Mouse (Mus musculus) spleen, postnatal 10 days (tissue): ENCODE data around the gene Plcg2.

Source experiments
- DNase-seq, 2 experiments: peaks; one replicate each; pipeline ENCODE4 v3.0.0; 2021 to 2022; ENCODE audit warnings: low spot score in 2 of 2

Gene Plcg2

DNA sequence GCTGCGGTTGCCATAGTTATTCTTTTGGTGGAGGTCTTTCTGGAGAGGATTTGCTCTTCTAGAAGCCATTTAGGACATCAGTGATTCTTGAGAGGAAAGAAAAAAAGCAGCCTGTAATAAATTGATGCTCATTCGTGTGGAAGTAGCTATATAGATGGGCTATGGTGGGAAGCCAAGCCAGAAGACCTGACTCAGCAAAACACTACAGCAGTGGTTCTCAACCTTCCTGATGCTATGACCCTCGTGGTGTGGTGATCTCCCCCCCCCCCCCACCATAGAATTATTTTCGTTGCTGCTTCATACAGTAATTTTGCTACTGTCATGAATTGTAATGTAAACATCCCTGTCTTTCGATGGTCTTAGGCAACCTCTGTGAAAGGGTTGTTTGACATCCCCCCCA is 134.4 kb downstream of the Plcg2 start:
- no peak for DNase-seq

DNA sequence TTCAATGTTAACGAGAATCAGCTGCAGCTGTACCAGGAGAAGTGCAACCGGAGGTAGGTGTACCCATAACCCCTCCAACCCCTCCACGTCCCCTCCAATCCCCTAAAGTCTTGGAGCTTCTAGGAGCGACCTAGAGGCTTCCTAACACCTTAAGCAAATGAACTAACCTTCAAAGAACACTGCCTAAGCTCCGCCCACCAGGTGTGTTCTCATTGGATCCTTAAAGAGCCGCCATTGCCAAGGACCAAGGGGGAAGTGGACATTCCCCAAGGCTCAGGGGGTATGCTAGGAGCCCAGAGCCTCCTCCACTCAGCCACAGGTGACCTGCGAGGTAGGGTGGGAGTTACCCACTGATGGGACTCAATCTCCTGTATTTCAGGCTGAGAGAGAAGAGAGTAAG is 136.3 kb downstream of the Plcg2 start:
- DNase-seq: no peak

DNA sequence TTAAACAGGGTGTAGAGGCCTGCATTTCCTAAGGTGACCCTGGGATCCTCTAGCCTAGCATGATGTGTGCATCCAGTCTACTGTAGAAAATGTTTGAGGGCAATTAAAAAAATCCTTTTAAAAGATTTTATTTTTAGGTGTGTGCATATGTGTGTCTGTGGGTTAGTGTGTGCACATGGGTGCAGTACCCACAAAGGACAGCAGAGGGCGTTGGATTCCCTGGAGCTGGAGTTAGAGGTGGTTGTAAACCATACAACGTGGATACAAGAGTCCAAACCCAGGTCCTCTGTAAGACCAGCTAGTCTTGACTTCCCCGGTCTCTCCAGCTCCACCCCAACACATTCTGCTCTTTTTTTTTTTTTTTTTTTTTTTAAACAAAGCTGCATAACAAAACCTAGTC is 139.4 kb downstream of the Plcg2 start:
- no peak for DNase-seq

DNA sequence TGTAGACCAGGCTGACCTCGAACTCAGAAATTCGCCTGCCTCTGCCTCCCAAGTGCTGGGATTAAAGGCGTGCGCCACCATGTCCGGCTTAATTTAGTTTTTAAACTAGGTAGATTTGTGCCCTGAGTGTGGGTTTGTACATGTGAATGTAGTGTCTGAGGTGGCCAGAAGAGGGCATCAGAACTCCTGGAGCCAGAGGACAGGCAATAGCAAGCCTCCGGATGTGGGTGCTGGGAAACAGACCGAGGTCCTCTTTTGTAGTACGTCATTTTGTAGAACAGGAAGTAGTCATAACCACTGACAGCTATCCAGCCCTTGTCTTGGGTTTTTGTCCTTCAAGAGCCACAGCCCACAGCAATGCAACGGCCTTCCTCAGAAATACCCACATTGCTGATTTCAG is 141.5 kb downstream of the Plcg2 start:
- DNase-seq: no peak

DNA sequence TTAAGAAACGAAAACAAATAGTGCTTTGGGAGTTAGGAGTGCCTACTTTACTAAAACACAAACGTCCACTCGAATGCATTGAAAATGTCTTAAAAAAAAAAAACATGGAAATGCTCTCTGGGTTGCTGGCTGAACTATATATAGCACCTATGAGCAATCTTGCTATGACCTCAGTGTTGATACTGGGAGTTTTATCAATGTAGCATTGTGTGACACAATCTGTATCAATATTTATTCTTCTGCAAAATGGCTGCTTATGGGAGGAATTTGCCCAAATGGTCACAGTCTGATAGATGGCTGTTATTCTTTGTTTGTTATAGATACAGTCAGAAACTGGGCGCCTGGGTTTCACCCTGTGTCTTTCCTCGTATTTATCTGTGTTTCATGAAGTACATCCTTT is 147.4 kb downstream of the Plcg2 start:
- DNase-seq: no peak

DNA sequence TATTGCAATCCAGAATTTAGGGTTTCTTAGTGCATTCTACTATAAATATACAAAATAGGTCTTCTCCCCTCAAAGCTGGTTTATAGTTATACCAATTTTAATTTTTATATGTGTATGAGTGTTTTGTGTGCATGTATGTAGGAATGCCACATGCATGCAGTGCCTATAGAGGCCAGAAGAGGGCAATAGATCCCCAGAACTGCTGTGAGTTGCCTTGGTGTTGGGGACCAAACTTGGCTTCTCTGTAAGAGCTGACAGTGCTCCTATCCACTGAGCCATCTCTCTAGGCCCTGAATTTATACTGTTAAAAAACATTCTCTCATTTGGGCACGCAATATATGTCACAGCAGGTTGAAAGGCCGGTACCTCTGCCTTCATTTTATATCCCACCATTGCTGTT is 147.9 kb downstream of the Plcg2 start:
- peak in 1 of 2 experiments; percentile 58 for DNase-seq

DNA sequence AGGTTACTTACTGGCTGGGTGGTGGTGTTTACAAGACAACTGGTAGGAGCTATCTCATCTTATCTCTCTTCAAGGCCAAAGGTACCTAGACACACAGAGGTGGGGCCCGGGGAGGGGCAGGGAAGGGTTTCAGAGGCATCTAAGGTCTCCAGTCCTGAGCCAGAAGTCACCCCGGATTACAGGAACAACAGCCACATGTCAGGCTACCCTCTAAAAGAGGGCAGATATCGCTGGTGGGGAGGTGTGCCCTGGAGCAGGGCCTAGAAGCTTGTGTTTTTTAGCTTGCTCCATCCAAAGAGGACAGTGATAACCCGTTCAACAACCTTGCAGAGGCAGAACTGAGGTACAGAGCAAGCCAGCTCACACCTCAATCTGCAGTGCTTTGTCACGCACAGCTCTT is 148.3 kb downstream of the Plcg2 start:
- no peak for DNase-seq

DNA sequence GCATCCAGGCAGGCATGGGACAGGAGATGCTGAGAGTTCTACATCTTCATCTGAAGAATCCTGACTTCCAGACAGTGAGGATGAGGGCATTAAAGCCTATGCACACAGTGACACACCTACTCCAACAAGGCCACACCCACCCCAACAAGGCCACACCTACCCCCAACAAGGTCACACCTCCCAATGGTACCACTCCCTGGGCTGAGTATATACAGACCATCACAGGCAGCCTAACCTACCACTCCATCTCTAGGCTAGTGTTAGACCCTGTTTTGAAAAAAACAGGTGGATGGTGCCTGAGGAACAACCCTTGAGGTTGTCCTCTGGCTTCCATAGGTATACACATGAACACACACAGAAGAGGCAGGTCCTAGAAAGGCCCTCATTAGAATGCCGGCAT is 154.2 kb downstream of the Plcg2 start:
- no peak for DNase-seq

DNA sequence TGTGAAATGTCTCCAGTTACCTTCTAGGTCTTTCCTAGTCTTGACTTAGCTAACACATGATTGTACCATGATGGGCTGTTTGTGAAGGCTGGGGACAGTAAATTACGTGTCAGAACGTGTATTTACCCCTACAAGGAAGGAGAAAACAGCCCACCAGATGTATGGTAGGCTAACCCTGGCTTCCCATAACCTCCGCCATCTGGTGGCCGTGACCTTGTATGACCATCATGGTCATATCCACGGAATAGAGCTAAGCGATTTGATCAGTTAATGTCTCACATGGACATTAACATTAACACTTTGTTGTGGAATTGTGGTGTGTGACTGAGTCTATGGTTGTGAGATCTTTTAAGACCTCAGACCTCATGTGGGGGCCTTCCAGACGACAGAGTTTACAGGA is 160.9 kb downstream of the Plcg2 start:
- no peak for DNase-seq

DNA sequence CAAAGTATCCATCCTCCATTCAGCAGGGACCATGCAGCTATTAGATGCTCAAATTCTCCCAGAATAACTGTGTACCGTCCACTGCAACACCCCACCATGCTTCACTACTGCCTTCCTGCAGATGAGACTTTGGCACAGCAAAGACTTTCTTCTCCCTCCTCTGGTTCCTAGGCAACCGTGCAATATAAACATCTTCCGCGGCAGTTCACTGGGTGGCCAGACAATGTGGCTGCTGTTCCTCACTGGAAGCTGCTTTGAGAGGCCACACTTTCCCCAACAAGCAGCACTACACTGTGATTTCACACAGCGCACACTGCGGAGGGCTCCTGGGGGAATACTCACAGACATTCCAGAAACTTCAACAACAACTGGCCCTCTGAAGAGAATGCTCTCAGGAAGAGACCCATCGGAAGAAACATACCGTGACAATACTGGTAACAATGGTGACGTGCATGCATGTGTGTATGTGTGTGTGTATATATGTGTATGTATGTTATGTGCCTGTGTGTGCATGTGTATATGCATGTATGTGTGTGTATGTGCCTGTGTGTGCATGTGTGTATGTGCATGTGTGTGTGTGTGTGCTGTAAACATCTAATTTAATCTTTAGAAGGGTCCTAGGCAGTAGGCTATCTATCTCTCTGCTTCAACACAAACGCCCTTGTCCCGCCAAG is 162.4 kb downstream of the Plcg2 start:
- DNase-seq: no peak

DNA sequence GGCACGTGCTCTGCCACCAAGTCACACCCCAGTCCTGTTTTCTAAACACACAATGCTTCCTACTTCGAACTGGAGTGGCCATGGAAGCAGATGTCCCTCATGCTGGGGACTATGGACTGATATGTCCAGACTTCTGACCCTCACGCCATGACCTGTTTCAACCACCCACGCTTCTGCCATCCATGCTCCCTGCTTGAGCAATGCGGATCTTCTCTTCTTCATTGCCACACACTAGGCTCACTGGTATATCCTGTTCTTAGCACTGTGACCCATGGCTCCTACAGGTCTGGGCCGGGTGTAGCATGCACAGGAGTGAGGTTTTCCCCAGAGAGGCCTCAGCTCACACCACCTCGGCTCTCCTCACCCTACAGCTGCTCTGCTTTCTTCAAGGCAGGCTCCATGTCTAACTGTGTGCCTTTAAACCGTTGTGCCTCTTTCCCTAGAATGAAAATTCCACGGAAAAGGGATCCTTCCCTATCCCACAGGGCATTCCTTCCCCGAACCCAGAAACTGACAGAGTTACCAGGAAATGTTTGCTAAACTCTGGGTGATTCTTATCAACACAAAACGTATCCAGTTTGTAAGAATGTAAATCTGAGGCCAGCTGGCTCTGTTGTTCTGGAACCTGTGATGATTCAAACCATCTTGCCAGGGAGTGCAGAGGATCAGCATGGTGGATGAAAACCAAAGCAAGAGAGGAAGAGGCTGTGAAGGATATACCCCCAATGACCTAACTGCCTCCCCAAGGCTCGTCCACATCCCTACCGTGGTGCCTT is 169.4 kb downstream of the Plcg2 start:
- no peak for DNase-seq

DNA sequence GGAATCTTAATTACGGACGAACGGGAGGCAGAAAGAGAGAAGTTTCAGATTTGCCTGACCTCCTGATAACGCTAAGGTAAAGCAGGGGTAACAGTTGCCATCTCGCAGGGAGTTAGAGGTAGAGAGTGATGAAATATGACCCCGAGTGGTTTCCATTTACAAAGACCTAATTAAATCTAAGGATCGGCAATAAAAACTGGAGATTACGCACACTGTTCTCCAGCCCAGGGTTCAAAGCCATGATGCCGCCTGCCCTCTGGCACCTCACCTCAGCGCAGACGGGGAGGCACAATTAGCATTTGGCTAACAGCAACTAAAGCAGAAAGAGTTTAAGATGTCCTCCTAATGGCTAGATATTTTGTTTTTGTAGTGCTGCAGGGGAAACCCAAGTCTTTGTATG is 172.4 kb downstream of the Plcg2 start:
- DNase-seq: no peak

DNA sequence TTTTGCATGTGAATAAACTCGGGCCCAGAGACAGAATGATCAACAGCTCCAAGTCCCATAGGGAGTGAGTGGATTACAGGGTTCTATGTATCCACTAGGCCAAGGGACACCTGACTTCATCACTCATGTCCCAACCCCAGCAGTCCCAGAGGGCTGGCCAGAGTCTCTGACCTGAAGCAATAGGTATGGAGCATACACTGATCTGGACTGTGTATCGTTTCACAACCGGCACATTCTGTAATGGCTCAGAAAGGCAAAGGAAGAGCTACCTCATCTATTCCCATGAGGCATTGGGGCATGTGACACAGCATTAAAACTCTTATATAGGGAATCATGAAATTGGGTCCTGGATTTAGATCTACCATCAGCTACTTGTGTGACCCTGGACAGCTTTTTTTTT is 174.5 kb downstream of the Plcg2 start:
- no peak for DNase-seq

DNA sequence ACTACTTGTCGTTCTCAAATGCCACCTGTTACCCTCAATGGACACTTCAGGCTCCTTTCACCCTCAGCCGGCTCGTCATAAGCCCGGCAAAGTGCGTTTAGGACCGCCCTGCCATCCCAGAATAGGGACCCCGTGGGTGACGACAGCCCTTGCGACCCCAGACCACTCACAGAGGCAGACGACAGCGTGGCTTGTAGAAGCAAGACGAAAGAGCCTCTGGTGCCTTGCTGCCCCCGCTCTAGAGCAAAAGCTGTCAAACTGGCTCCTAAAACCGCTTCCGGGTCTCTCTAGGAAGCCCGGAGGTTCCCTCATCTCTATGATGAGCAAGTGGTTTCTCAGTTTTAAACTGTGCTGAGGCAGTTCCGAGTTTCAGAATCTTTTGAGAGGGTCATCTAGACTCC is 175.3 kb downstream of the Plcg2 start, which contains the start of gene Sdr42e1:
Sdr42e1 (minus strand) TSS at position 260 of the 401 bp plus-strand sequence.
- DNase-seq: peak; percentile 12 to 65

DNA sequence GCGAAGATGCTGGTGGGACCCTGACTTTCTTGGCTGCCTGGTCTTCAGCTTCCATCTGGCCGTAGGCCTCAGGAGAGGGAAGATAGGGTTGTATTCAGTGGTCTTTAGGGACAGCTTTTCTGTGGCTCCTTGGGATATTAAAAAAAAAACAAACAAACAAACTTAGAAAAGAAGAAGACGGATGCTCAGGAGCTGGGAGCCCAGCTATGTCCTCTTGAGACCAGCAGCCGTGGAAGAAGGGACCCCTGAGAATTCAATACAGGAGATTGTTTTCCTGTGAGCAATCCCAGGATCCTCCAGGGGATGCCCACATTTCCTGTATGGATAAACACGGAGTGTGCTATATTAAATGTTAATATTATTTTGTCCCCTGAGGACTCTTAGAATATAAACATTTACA is 177.1 kb downstream of the Plcg2 start:
- no peak for DNase-seq

DNA sequence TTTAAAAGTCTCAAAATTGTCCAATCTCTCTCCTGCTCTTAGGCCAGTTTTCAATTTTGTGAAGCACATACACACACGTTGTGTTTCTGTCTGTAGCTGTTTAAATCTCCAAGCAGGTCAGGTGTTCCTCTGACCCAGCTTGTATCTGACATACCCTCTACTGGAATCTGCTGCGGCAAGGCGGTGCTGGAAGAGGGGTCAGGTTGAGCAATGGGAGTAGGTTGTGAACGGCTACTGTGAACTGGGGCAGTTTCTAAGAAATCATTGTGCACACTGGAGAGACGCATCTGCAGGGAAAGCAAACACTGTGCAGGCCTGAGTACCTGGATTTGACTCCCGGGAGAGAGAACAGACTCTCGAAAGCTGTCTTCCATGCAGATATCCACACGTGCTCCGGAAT is 178.4 kb downstream of the Plcg2 start:
- DNase-seq: no peak

DNA sequence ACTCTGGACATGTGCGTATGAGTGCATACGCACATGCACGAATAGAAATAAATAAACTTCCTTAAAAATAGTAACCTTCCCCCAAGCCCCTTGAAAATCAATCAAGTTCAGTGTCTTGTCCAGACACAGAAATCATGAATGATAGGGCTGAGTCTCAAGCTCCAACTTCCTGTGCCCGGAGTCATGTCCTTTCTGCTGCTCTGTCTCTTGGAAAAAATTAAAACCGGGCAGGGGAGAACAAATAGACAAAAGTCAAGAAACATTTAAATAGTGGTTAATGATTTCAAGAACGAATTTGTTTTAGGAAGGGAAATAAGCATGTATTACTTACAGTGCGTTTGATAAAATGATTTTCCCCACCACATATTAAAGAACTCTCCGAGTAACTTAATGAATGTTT is 178.9 kb downstream of the Plcg2 start:
- DNase-seq: no peak

DNA sequence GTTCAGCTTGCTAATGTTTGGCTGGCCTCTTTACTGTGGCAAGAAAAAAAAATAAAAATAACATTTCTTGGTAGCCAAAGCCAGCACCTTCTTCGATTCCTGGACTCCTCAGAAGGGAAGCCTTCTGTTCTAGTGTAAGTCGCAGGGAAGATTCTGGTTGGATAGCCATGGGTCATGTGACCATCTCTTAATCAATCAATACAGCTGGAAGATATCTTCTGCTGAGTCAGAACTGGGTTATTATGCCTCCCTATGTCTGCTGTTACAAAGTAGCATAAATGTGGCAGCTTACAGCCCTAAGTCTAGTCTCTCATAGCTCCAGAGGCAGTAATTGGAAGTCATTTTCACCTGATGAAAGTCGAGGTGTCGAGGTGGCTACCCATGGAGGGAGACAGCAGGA is 180.6 kb downstream of the Plcg2 start:
- no peak for DNase-seq

DNA sequence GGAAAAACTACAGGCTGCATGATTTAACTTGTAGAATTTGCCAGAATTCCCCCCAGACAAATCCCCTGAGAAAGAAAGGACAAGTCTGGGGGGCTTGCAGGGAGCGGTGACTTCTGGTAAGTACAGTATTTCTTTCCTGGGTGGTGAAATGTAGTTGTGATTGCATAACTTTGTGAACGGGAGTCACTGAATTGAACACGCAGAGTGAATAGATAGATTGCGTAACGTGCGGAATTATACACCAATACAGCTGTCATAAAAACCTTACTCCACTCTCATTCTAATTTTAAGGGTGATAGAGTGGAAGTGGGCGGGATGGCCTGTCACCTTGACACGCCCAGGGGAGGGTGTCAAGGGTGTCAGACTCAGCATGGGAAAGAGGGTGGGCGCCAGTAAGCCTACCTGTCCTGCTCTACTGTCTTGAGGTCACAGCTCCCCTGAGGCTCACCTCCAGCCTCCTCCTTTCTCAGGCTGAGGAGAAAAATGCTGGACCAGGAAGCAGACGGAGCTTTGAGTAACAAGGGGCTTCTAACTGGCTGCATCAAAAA is 185.9 kb downstream of the Plcg2 start:
- no peak for DNase-seq

DNA sequence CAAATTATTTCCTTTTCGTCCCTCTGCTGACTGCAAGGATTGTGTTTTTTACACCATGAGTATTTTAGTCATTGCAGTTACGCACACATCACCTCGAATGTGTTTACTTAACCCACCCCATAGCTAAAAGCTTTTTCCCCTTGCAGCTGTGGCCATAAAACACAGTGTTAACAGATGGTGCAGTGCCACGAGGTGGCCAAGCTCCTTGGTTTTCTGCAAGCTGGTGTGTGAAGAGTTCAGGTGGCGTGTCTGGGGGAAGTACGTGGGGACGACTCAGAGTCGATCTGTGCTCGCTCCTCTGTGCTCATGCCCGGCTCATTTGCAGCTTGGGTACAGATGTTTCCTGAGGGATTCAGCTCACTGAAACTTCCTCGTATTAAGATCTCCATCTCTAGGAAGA is 186.4 kb downstream of the Plcg2 start:
- no peak for DNase-seq
